Mouse (Mus musculus) liver, embryonic 14.5 days (tissue): ENCODE data around the gene Aagab. TPM values are rescaled to one million over a fixed set of nuclear protein-coding genes. Genes with fewer than 3 reads are reported as not detected.

Source experiments
- ATAC-seq: fragments of 200-750 bp; cut with Nextera tagmentation; 2 replicates; pipeline ENCODE4 v1.8.0; 2017; ENCODE audit warnings: moderate number of reproducible peaks, mild to moderate bottlenecking, moderate library complexity; ENCODE audit not compliant: insufficient read depth
- DNase-seq, 3 experiments: peaks; one replicate each; pipeline ENCODE4 v3.0.0-alpha.2; 2012 to 2013; ENCODE audit warnings: low read depth in 3 of 3, low spot score in 3 of 3
- H3K27ac ChIP-seq: fragments of 300-500 bp; sonication (generic); 2 replicates; pipeline ENCODE4 v1.5.1; 2014; ENCODE audit warnings: moderate library complexity, mild to moderate bottlenecking, control low read depth, inconsistent platforms
- H3K27me3 ChIP-seq: fragments of 300-500 bp; sonication (generic); 2 replicates; pipeline ENCODE4 v1.6.1; 2014; ENCODE audit warnings: mild to moderate bottlenecking, low read length, moderate library complexity; ENCODE audit not compliant: control insufficient read depth, insufficient read depth
- H3K36me3 ChIP-seq: fragments of 300-500 bp; sonication (generic); replicated peaks from 2 replicates; pipeline ENCODE4 v1.6.1; 2014; ENCODE audit warnings: low read depth; ENCODE audit not compliant: control insufficient read depth, insufficient read depth
- H3K4me1 ChIP-seq, 2 experiments: fragments of 200-500 bp in 1 of 2; fragments of 300-500 bp in 1 of 2; sonication (generic) in 1 of 2; replicated peaks; 2 replicates each; pipeline ENCODE4 v1.6.1; 2012 to 2014; ENCODE audit warnings: antibody characterized with exemption in 1 of 2, inconsistent platforms in 1 of 2, low read length in 1 of 2; ENCODE audit not compliant: control insufficient read depth in 2 of 2, insufficient read depth in 2 of 2
- H3K4me2 ChIP-seq: fragments of 300-500 bp; sonication (generic); 2 replicates; pipeline ENCODE4 v1.6.1; 2014; ENCODE audit warnings: low read depth, mild to moderate bottlenecking, control low read depth, moderate library complexity
- H3K4me3 ChIP-seq, 2 experiments: fragments of 200-500 bp in 1 of 2; fragments of 300-500 bp in 1 of 2; sonication (generic) in 1 of 2; 2 replicates each; pipeline ENCODE4 v1.5.1; 2012 to 2014; ENCODE audit warnings: low read depth in 2 of 2, low read length in 2 of 2, mild to moderate bottlenecking in 2 of 2, control low read depth in 1 of 2, inconsistent platforms in 1 of 2, moderate library complexity in 1 of 2; ENCODE audit not compliant: insufficient read depth in 1 of 2
- H3K9ac ChIP-seq: fragments of 300-500 bp; sonication (generic); replicated peaks from 2 replicates; pipeline ENCODE4 v1.6.1; 2014; ENCODE audit warnings: mild to moderate bottlenecking, control low read depth, moderate library complexity
- H3K9me3 ChIP-seq: fragments of 300-500 bp; sonication (generic); 2 replicates; pipeline ENCODE4 v1.6.1; 2016; ENCODE audit warnings: low read length, mixed read lengths; ENCODE audit not compliant: control insufficient read depth
- CTCF ChIP-seq: IDR thresholded peaks from 2 replicates; pipeline ENCODE4 v1.5.1; 2016; ENCODE audit warnings: antibody characterized with exemption, low read depth, control low read depth
- EP300 ChIP-seq: IDR thresholded peaks from 2 replicates; pipeline ENCODE4 v1.6.1; 2016; ENCODE audit warnings: antibody characterized with exemption, low read depth
- WGBS: fragments of 180-500 bp; shearing (Covaris S2); extraction: QIAGEN DNeasy Blood & Tissue Kit; methylation state at CpG from one replicate; pipeline ENCODE4 v1.1.7; 2014; ENCODE audit not compliant: insufficient replicate concordance; 5-methylcytosine and 5-hydroxymethylcytosine counted together
- polyA plus RNA-seq, 2 experiments: library from polyadenylated mRNA; depleted of rRNA in 1 of 2; stranded (reverse) in 1 of 2; unstranded in 1 of 2; fragments of >200 nt; fragmentation: Nextera tagmentation in 1 of 2; extraction: Ambion mirVana in 1 of 2; gene quantifications; 2 replicates each; pipeline versions ENCODE4 v1.2.1 to v1.2.3; 2012 to 2014

Aagab gene
- polyA plus RNA-seq, 2 experiments, result 6.9 to 15.0 TPM

GRCm38 (mm10) chr9:63572874-63573273, 29.6 kb upstream of the Aagab start:
- Histone ChIP-seq H3K9me3 (no peaks in the 10 kb centered on the region), H3K4me1 (no peaks in the 10 kb centered on the region), H3K9ac (no peak overlapping the region), H3K4me3 (no peak overlapping the region), H3K4me2 (no peak overlapping the region), H3K36me3 (no peaks in the 10 kb centered on the region), H3K27ac (no peak overlapping the region), H3K27me3 (no peaks in the 10 kb centered on the region)
- WGBS, result 56% methylated on average over 7 of the region's 7 CpGs
- TF ChIP-seq CTCF (no peak), EP300 (no peak)
- DNase-seq (no peak), ATAC-seq (no peak)

- Histone ChIP-seq H3K4me1 (0 out of 4 replicates have a peak, but pooled peaks cover 0 to under 1% of the 10 kb centered on the region in 2 experiments), H3K4me3 (no peak overlapping the region), H3K9me3 (no peaks in the 10 kb centered on the region), H3K36me3 (no peaks in the 10 kb centered on the region), H3K9ac (no peak overlapping the region), H3K4me2 (no peak overlapping the region), H3K27ac (no peak overlapping the region), H3K27me3 (no peaks in the 10 kb centered on the region)
- TF ChIP-seq CTCF (no peak), EP300 (no peak)
- ATAC-seq (no peak), DNase-seq (no peak)
- 74% methylated on average over 3 of the region's 3 CpGs for WGBS
These were observed 25.0 kb upstream of the Aagab start for GRCm38 (mm10) chr9:63577469-63577868.

GRCm38 (mm10) chr9:63579644-63580043, 22.8 kb upstream of the Aagab start:
- 59% methylated on average over 5 of the region's 5 CpGs for WGBS
- ATAC-seq, result no peak
- no peak overlapping the region for H3K27ac ChIP-seq

DNA sequence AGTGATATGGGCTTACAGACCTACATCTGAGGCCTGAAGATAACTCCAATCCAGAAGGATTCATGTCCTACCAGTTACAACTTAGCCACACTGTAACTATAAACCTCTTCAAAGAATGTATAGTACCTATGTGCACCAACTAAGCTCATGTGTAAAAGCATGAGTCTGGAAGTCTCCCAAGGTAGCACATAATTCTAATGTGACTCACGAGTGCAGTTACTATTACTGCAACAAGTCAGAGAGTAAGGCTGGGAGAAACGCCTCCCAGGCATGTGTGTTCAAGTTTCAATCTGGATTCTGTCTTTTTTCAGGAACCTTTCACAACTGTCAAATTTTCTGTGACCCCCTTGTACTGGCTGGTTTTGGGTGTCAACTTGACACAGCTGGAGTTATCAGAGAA, 22.4 kb upstream of the Aagab start:
- Histone ChIP-seq H3K4me2 (no peak overlapping the region), H3K36me3 (no peaks in the 10 kb centered on the region), H3K9me3 (no peaks in the 10 kb centered on the region), H3K4me3 (no peak overlapping the region), H3K4me1 (peaks cover 0 to 3% of the 10 kb centered on the region in 2 experiments; a peak in 2 of 4 replicates), H3K9ac (no peak overlapping the region), H3K27me3 (no peaks in the 10 kb centered on the region), H3K27ac (no peak overlapping the region)
- TF ChIP-seq CTCF (no peak), EP300 (no peak)
- ATAC-seq (no peak), DNase-seq (no peak)
- WGBS, result 73% methylated on average over 2 of the region's 2 CpGs

More at GRCm38 (mm10) chr9:63579644-63580043, 22.8 kb upstream of the Aagab start:
- Histone ChIP-seq H3K27me3 (no peaks in the 10 kb centered on the region), H3K9ac (no peak overlapping the region), H3K4me3 (no peak overlapping the region), H3K9me3 (no peaks in the 10 kb centered on the region), H3K36me3 (no peaks in the 10 kb centered on the region), H3K4me2 (no peak overlapping the region), H3K4me1 (0 out of 4 replicates have a peak, but pooled peaks cover 0 to 2% of the 10 kb centered on the region in 2 experiments)
- no peak for DNase-seq
- TF ChIP-seq EP300 (no peak), CTCF (peak; percentile 29; the same call in 1 of the 2 replicates)

- H3K4me1 ChIP-seq, result peaks cover 0 to 5% of the 10 kb centered on the region in 2 experiments; a peak in 2 of 4 replicates
- no peaks in the 10 kb centered on the region for H3K9me3 ChIP-seq
- H3K9ac ChIP-seq, result no peak overlapping the region
- no peak overlapping the region for H3K4me3 ChIP-seq
- DNase-seq (no peak), ATAC-seq (no peak)
- whole genome bisulfite sequencing, result 58% methylated on average over 4 of the region's 4 CpGs
- no peak overlapping the region for H3K27ac ChIP-seq
- no peak overlapping the region for H3K4me2 ChIP-seq
- TF ChIP-seq CTCF (no peak), EP300 (no peak)
- no peaks in the 10 kb centered on the region for H3K27me3 ChIP-seq
- no peaks in the 10 kb centered on the region for H3K36me3 ChIP-seq
These were observed 20.7 kb upstream of the Aagab start for GRCm38 (mm10) chr9:63581778-63582177.
